Mouse (Mus musculus): Measurements from ENCODE around the gene Atxn7. TPM values are rescaled to one million over a fixed set of nuclear protein-coding genes. Genes with fewer than 3 reads are reported as not detected.
"Not testable (repeated sequence)": the region's sequence is repeated elsewhere in the genome, so short reads cannot be mapped to it uniquely, and the experiment has no call there.

The Atxn7 gene
- polyA plus RNA-seq, 1 experiment: 24.0 TPM

- Histone ChIP-seq H3K27me3 (ENCODE audit: control insufficient read depth, insufficient read depth, low read length) (no peaks in the 10 kb centered on the region), H3K4me1 (ENCODE audit: control insufficient read depth, insufficient read depth, low read length) (no peaks in the 10 kb centered on the region), H3K27ac (ENCODE audit: insufficient read depth, low read length) (no peak overlapping the region), H3K4me3 (replicated peaks; ENCODE audit: insufficient read depth, low read depth, low read length) (no peak overlapping the region)
- DNase-seq: no peak
- TF ChIP-seq CTCF (IDR thresholded peaks at IDR 0.05; ENCODE audit: borderline replicate concordance, insufficient read depth, low read depth, low read length): no peak
- no peak for TF ChIP-seq POLR2A (IDR thresholded peaks at IDR 0.05; ENCODE audit: borderline replicate concordance, insufficient read depth, low read length)
- WGBS: 95% methylated on average over 4 of the region's 4 CpGs
Observed at GRCm38 (mm10) chr14:13944686-13945085, 16.6 kb upstream of the Atxn7 start.

GRCm38 (mm10) chr14:13948345-13948744 is 12.9 kb upstream of the Atxn7 start:
- no peak overlapping the region for H3K27ac ChIP-seq (ENCODE audit: insufficient read depth, low read length)

GRCm38 (mm10) chr14:13950401-13950800 is 10.8 kb upstream of the Atxn7 start:
- Histone ChIP-seq H3K27me3 (ENCODE audit: control insufficient read depth, insufficient read depth, low read length) (no peaks in the 10 kb centered on the region), H3K4me3 (replicated peaks; ENCODE audit: insufficient read depth, low read depth, low read length) (no peak overlapping the region), H3K27ac (ENCODE audit: insufficient read depth, low read length) (no peak overlapping the region), H3K4me1 (ENCODE audit: control insufficient read depth, insufficient read depth, low read length) (no peaks in the 10 kb centered on the region)
- no peak for DNase-seq
- TF ChIP-seq POLR2A (IDR thresholded peaks at IDR 0.05; ENCODE audit: borderline replicate concordance, insufficient read depth, low read length) (no peak), CTCF (IDR thresholded peaks at IDR 0.05; ENCODE audit: borderline replicate concordance, insufficient read depth, low read depth, low read length) (peak; percentile 36; the same call in 1 of the 2 replicates)

More at GRCm38 (mm10) chr14:13948345-13948744, 12.9 kb upstream of the Atxn7 start:
- no peak for DNase-seq
- Histone ChIP-seq H3K4me3 (replicated peaks; ENCODE audit: insufficient read depth, low read depth, low read length) (no peak overlapping the region), H3K27me3 (ENCODE audit: control insufficient read depth, insufficient read depth, low read length) (no peaks in the 10 kb centered on the region), H3K4me1 (ENCODE audit: control insufficient read depth, insufficient read depth, low read length) (no peaks in the 10 kb centered on the region)
- TF ChIP-seq POLR2A (IDR thresholded peaks at IDR 0.05; ENCODE audit: borderline replicate concordance, insufficient read depth, low read length): no peak
- no peak for TF ChIP-seq CTCF (IDR thresholded peaks at IDR 0.05; ENCODE audit: borderline replicate concordance, insufficient read depth, low read depth, low read length)
- WGBS: 89% methylated on average over 7 of the region's 7 CpGs

- not testable (repeated sequence) for H3K4me1 ChIP-seq (ENCODE audit: control insufficient read depth, insufficient read depth, low read length); DNase-seq; H3K4me3 ChIP-seq (replicated peaks; ENCODE audit: insufficient read depth, low read depth, low read length); H3K27me3 ChIP-seq (ENCODE audit: control insufficient read depth, insufficient read depth, low read length); H3K27ac ChIP-seq (ENCODE audit: insufficient read depth, low read length)
- WGBS: 95% methylated on average over 3 of the region's 3 CpGs
Observed at GRCm38 (mm10) chr14:13952151-13952550, 9.1 kb upstream of the Atxn7 start.

GRCm38 (mm10) chr14:13960079-13960478 is 1.2 kb upstream of the Atxn7 start:
- H3K4me3 ChIP-seq (replicated peaks; ENCODE audit: insufficient read depth, low read depth, low read length): peak overlapping the region; percentile 96
- H3K27ac ChIP-seq (ENCODE audit: insufficient read depth, low read length): no peak overlapping the region
- TF ChIP-seq POLR2A (IDR thresholded peaks at IDR 0.05; ENCODE audit: borderline replicate concordance, insufficient read depth, low read length) (no peak), CTCF (IDR thresholded peaks at IDR 0.05; ENCODE audit: borderline replicate concordance, insufficient read depth, low read depth, low read length) (no peak)
- under 1% methylated on average over 9 of the region's 9 CpGs for WGBS
- H3K4me1 ChIP-seq (ENCODE audit: control insufficient read depth, insufficient read depth, low read length): peaks cover 7% of the 10 kb centered on the region
- H3K27me3 ChIP-seq (ENCODE audit: control insufficient read depth, insufficient read depth, low read length): no peaks in the 10 kb centered on the region
- DNase-seq: peak; percentile 42 to 51

- under 1% methylated on average over 67 of the region's 75 CpGs for WGBS
- TF ChIP-seq POLR2A (IDR thresholded peaks at IDR 0.05; ENCODE audit: borderline replicate concordance, insufficient read depth, low read length) (0 out of 2 replicates have a peak, but pooled peaks have one; percentile 15), CTCF (IDR thresholded peaks at IDR 0.05; ENCODE audit: borderline replicate concordance, insufficient read depth, low read depth, low read length) (no peak)
- peak; percentile 74 to 75 for DNase-seq
- Histone ChIP-seq H3K4me3 (replicated peaks; ENCODE audit: insufficient read depth, low read depth, low read length) (peak overlapping the region; percentile 96), H3K4me1 (ENCODE audit: control insufficient read depth, insufficient read depth, low read length) (peaks cover 7% of the 10 kb centered on the region), H3K27me3 (ENCODE audit: control insufficient read depth, insufficient read depth, low read length) (no peaks in the 10 kb centered on the region), H3K27ac (ENCODE audit: insufficient read depth, low read length) (peak overlapping the region; percentile 45)
Observed at GRCm38 (mm10) chr14:13960482-13961325, 536 bp upstream of the Atxn7 start.

GRCm38 (mm10) chr14:13962476-13962875 is 1.2 kb downstream of the Atxn7 start:
- 76% methylated on average over 6 of the region's 6 CpGs for WGBS
- no peak for DNase-seq

DNA sequence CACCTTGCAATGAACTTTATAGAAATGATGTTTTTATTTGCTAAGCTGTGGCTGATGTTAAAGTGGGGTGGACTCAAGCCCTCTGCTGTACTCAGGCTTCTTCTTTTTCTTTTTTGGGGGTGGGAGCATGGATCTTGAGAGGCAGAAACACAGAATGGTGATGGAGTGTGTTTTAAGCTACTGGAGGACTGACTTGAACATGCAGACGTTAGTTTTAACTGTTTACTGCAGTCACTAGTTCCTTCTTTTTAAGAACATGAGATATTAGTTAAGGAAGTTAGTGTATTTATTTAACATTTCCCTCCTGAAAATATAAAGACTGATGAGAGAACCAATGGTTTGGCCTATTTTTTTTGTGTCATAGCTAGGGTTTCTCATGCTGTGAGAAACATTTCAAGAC is 2.3 kb downstream of the Atxn7 start:
- DNase-seq: no peak
- Histone ChIP-seq H3K27ac (ENCODE audit: insufficient read depth, low read length) (no peak overlapping the region), H3K4me1 (ENCODE audit: control insufficient read depth, insufficient read depth, low read length) (peaks cover 4% of the 10 kb centered on the region), H3K4me3 (replicated peaks; ENCODE audit: insufficient read depth, low read depth, low read length) (no peak overlapping the region), H3K27me3 (ENCODE audit: control insufficient read depth, insufficient read depth, low read length) (no peaks in the 10 kb centered on the region)
- TF ChIP-seq POLR2A (IDR thresholded peaks at IDR 0.05; ENCODE audit: borderline replicate concordance, insufficient read depth, low read length) (no peak), CTCF (IDR thresholded peaks at IDR 0.05; ENCODE audit: borderline replicate concordance, insufficient read depth, low read depth, low read length) (no peak)
- WGBS: 70% methylated on average over 1 of the region's 1 CpGs

More at GRCm38 (mm10) chr14:13962476-13962875, 1.2 kb downstream of the Atxn7 start:
- H3K4me1 ChIP-seq (ENCODE audit: control insufficient read depth, insufficient read depth, low read length): peaks cover 4% of the 10 kb centered on the region
- no peaks in the 10 kb centered on the region for H3K27me3 ChIP-seq (ENCODE audit: control insufficient read depth, insufficient read depth, low read length)
- H3K4me3 ChIP-seq (replicated peaks; ENCODE audit: insufficient read depth, low read depth, low read length): no peak overlapping the region
- no peak for TF ChIP-seq CTCF (IDR thresholded peaks at IDR 0.05; ENCODE audit: borderline replicate concordance, insufficient read depth, low read depth, low read length)
- no peak for TF ChIP-seq POLR2A (IDR thresholded peaks at IDR 0.05; ENCODE audit: borderline replicate concordance, insufficient read depth, low read length)
- no peak overlapping the region for H3K27ac ChIP-seq (ENCODE audit: insufficient read depth, low read length)
